Mouse (Mus musculus) cerebellum, postnatal 36 days (tissue): ENCODE measurements around the gene Flt3.
A peak's percentile ranks its signal among the peaks of the same experiment; 100 is the strongest.

Experiments
- DNase-seq, 2 experiments: peaks; one replicate each; pipeline ENCODE4 v3.0.0; 2021 to 2022; ENCODE audit warnings: mixed read lengths in 2 of 2

Gene Flt3

DNA sequence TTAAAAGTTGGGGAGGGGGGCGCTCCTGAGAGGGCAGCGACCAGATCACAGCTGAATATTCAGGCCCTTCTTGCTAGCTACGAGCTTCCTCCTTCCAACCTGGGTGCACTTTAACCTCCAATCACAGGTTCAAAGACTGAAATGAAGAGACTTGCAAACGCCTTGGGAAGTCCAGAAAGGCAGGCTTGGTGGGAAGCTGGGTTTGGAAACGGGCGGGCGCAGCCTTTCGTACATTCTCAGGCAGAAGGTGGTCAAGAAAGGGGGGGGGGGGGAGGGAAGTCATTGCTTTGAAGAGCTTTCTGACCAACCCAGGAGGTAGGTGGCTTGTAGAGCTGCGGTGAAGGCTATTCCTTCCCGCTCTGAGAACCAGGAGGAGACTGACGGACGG is 92.9 kb downstream of the Flt3 start:
- no peak for DNase-seq

DNA sequence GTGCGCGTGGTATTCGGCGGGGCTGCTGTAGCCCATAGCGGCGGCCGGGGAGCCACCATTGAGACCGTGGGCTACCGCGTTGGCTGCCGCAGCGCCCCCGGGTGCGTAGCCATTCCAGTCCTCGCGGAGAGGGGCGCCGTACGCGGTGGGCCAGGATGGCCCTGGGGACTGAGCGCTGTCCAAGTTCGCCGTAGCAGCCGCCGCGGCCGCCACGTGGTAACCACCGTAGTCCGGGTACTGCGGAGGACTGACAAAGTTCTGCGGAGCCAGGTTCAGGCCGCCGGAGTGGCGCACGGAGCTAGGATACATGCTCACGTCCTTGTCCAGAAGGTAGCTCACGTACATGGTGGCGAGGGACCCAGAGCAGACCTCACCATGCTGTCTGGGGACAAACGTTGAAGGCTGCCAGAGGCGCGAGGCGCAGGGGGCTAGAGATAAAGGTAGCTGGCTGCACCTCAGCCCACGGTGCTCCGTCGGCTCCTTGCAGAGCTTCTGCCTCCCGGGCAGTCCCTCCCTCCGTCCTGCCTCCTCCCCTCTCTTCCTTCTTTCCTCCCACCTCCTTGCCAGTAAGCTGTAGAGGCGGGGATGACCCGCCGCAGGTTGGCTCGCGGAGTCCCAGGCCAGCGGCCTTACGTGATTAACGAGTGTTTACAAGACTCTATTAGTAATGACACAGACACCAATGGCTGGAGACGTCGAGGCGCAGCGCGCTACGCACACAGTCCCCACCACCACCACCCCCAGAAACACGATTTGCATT is 93.5 kb downstream of the Flt3 start, which contains the start of gene Cdx2:
TSS of gene Cdx2 (minus strand) at position 633 of the 760 bp plus-strand sequence.
- no peak for DNase-seq

DNA sequence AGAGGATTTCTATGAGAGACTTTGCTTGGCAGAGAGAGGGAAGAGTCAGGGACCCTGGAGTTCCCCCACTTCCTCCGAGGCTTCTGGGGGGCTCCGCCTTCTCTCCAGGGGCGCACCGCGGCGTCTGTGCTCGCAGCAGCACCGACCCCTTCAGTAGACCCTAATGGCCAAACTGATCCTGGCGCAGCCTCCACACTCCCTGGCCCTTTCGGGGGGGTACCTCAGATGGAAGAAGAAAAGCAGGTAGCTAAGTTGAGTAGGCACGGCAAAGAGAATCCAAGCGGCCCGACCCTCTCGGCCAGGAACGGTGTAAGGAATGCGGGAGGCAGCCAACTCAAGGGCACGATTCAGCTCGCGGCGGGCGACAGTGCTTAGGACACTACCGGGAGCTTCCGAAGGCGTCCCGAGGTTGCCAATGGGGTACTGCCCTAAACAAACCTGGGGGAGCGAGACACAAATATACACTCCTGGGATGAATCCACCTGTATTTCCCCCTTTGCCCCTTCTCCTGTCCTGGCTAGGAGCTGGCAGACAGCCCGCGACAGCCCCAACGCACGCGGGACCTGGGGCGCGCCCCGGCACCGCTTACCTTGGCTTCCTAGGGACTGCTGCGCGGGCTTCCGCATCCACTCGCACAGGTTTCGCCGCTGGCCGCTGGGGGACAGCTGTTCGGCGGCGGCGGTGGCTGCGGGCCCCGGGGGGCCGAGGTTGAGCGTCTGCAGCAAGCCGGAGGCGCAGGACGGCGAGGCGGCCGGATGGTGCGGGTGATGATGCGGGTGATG is 94.2 kb downstream of the Flt3 start:
- no peak for DNase-seq

DNA sequence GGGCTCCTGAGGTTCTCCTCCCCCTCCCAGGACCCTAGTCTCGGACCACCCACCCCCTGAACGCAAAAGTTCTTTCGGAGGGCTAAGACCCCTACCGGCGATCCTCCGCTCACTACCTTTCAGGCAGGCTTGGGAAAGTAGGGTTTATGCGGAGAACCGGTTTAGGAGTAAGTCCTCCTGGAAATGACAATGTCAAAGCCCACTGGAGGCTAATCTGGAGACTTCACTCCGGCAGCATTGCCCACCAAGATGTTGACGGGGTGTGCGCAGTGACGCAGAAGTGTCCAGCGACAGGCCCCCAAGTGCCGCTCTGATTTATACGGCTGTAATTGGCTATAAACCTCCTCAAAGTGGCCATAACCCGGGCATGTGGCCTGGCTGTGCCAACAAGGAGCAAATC is 95.1 kb downstream of the Flt3 start:
- no peak for DNase-seq

DNA sequence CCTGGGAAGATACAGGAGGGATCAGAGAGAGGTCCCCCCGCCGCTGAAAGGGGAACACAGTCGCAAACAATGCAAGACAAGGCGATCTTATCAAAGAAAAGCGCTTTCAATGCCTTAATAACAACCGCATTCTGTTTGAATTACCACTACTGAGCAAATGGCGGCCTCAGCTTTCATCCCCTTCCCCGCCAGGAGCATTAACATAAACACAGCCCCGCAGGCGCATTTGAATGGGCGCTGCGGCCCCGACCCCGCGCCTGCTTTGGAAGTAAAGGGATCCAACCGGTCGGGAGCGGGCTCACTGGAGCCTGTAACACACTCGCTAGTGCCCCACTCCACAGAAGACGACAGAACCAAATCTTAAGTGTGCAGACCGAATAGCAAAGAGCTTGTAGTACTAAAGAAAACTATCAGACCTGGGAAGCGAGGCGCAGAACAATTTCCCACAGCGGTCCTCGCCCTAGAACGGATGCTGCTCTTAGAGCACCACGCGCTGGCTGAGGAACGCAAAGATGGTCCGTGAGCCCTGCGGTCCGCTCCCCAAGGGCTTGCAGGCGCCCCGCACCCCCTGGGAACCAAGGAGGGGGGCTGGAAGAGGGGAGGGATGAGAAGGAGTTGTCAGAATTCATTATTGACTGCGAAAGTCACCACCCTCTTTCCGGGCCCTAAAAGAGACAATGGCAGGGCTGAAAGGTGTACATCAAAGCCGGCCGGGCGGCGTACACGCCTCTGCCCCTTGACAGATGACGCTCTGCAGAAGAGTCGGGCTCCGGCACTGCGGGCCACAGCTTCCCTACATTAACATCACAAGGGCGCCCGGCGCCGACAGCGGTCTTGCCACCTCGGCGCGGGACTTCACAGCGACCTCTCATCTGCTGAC is 95.8 kb downstream of the Flt3 start:
- no peak for DNase-seq

DNA sequence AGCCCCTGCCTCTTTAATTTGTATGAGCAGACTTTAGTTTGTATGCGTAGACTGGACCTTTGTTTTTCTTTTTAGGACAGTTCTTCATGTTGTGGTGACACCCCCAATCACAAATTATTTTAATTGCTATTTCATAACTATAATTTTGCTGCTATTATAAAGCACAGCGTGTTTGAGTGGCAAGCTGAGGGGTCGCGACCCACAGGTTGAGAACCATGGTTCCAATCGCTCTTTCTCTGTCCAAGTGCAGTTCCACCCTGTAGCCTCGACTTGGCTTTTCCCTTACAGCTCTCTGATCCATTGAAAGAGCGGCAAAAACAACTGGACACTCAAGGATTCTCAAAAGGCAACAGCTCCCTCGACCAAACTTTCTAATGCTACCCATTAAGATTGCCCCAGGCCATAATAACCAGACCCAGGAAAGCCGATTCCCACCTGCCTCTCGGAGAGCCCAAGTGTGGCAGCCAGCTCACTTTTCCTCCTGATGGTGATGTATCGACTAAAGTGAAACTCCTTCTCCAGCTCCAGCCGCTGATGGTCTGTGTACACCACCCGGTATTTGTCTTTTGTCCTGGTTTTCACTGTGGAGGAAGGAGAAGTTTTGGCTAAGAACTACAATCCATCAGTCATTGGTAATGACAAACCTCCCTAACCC is 97.4 kb downstream of the Flt3 start:
- DNase-seq: no peak

DNA sequence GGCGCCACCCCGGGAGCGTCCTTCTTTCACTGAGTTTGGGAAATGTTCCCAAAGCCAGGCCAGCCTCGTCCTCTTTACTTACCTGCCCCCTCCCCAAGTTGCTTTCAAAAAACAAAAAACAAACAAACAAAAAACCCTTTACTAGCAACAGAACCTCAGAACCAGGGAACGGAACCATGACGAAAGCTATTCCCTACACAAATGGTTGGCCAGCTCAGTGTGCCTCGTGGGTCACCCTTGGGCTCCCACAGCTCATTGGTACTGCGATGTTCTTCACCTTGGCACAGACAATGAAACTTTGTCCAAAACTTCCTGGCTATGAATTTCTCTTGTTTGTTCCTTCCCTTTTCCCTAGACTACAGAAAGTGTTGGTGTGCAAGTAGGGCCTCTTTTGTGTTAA is 98.1 kb downstream of the Flt3 start:
- no peak for DNase-seq

DNA sequence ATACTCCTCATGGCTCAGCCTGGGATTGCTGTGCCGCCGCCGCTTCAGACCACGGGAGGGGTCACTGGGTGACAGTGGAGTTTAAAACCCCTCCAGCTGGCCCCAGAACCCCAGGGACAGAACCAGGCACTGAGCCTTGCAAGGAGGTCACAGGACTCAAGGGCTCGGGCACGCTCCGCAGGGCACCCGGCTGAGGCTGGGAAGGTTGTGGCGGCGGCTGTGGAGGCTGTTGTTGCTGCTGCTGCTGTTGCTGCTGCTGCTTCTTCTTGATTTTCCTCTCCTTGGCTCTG is 98.6 kb downstream of the Flt3 start:
- DNase-seq: no peak

DNA sequence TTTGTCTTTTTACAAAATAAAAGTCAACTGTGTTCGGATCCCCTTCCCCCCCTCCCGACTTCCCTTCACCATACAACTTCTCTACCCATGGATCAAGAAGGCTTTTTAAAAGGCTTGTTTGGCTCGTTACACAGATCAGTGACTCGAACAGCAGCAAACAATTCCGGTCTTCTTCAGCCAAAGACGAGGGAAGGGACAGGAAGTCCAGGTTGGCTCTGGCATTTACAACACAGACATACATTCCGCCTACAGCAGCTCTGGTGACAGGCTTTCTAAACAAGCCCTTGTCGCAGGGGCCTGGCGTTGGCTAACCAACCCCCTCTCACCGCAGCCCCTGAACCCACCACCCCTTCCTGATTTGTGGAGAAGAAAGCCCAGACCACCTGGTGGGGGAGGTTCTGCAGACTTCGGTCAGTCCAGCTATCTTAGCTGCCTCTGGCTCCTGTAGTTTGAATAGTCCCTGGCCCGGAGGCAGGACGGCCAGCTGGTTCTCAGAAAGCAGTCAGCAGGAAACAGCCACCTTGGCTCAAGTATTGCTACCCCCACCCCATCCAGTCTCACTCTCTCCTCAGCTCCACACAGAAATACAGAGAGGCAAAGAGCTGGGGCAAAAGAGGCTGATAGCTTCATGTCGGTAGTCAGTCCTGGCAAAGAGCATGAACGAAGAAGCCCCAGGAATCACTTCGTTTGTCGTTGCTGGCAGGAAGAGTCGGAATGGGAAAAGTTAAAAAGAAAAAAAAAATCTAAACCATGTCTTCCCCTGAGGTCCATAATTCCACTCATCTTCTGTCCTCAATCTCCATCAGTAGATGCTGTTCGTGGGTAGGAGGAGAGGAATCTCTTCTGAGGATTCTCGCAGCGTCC is 99.1 kb downstream of the Flt3 start:
- no peak for DNase-seq

DNA sequence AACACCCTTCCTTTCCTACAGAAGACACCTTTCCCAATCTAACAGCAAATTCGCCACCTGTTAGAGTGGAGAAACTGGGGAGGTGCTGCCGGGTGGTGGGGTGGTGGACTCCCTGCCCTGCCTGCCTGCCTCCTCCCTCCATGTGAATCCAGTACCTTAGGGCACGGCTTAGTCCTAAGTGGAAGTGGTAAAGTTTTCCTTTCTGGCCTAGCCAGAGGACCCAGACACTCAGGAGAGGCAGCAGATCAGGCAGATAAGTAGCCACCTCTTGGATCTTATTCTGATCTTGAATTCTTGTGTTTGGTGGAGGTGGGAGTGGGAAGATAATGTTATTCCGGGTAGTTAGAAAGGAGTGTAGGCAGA is 100.3 kb downstream of the Flt3 start:
- DNase-seq: no peak

DNA sequence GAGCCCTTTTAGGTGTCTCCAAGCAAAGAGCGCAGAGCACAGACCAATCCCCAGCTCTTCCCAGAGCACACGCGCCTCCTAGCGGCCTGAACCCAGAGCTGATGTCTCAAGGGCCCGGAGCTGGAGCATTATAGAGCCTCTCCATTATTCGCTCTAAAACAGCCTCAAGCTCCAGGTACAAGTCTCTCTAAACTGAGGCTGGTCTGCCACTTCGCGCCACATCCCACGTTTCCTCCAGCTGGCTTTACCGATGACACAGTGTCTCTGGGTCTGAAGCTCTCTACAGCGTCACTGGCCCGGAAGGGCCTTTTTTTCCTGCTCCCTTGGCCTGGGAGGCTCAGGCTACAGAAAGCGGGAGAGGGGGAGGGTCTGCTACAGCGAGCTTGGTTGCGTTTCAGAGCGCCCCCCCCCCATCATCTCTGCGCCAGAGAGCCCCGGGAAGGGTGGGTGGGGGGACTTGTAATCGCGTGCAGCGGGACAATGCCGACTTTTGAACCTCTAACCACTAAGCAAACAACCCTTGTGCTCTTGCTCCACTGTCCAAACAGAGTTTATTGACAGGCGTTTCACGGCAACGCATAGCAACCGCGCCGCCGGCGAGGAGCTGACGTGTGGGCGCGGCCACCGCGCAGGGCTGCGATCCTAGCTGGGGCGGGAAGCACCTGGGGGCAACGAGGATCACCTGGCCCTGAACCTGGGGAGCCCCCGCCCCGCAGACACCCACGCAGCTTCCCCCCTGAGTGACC is 100.9 kb downstream of the Flt3 start:
- peak; percentile 31 for DNase-seq

DNA sequence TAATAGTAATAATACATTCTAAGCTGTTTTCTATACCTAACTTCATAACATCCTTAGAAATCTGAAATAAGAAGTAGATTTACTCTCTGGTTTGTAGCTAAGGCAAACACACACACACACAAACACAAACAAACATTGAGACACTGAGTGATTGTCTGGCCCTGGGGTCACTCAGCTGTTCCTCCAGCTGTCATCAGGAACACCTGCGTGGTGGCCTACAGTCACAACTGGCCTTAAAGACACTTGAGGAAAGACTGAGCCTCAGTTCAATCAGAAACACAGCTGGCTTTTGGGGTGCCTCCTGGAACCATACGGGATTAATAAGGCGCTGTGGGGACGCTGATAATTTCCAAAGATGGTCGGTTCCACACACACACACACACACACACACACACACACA is 103.0 kb downstream of the Flt3 start:
- DNase-seq: no peak

DNA sequence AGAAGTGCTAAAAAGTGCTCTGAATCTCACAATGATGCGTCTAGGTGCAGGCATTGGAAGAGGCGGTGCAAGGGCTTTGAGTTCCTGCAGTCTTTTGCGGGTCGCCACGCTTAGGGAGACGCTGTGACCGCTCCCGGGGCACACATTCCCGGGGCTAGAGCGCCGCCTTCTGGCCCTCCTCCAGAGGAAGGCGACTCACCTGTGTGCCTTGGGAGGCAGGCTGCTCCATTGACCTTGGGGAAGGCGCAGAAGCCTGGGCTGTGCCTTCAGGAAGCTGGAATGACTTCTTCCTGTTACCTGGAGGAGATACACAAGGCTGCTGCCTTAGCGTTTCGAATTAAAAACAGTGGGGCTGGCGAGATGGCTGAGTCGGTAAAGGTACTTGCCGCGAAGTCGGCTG is 106.2 kb downstream of the Flt3 start:
- peak; percentile 23 to 39 for DNase-seq

DNA sequence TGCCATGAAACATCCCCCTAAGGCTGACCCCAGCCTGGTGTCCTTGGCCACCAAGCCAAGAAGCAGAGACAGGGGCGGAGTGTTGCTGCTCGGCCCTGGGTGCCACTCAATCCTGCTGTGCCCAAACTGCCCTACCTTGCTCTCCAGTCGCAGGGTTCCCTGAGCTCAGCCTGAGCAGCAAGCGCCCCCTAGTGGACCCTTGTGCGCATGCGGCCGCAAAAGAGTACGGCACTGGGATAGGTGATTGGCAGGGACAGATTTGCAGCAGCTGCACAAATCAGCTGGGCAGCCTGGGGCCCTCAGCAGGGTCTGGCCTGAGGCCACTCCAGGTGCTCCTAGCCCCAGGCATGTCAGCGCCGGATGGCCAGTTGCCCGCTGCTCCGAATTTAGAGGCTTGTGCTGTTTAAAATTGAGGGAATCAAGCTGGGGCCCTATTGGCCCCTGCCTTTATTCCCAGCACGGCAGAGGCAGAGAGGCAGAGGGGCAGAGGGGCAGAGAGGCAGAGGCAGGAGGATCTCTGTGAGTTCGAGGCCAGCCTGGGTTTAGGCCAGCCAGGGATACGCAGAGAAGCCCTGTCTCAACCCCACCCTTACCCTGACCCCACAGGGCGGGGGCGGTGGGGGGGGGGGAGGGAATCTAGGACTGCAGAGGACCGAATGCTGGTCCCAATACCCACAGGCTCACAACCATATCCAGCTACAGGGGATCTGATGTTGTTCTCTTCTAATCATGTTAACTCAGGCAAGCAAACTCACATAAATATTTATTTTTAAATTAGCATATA is 107.0 kb downstream of the Flt3 start:
- peak; percentile 52 to 57 for DNase-seq

DNA sequence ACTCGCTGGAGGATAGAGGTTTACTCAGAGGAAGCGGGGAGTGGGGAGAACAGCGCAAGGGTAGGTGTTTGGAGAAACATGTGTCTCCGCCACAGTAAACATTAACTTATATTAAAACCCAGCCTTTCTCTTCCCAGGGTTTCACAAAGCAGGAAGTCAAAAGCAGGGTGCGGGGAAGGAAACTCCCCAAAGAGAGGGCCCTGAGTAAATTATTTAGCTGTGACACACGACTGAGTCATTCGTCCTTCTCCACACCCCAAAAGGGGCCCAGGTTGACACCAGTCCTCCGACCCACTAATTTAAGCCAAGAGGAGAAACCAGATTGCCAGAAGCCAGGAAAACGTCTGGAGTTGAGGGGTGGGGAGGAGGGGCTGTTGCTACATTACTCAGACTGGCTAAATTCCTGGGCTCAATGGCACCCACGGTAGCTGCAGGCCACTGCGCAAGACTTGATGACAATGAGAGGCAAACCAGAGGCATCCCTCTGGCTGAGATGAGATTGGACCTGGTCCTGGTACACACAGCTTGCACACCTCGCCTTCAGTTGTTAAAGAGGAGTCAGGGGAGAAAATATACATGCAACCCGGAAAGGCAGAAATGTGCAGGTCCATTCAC is 107.7 kb downstream of the Flt3 start:
- DNase-seq: no peak

DNA sequence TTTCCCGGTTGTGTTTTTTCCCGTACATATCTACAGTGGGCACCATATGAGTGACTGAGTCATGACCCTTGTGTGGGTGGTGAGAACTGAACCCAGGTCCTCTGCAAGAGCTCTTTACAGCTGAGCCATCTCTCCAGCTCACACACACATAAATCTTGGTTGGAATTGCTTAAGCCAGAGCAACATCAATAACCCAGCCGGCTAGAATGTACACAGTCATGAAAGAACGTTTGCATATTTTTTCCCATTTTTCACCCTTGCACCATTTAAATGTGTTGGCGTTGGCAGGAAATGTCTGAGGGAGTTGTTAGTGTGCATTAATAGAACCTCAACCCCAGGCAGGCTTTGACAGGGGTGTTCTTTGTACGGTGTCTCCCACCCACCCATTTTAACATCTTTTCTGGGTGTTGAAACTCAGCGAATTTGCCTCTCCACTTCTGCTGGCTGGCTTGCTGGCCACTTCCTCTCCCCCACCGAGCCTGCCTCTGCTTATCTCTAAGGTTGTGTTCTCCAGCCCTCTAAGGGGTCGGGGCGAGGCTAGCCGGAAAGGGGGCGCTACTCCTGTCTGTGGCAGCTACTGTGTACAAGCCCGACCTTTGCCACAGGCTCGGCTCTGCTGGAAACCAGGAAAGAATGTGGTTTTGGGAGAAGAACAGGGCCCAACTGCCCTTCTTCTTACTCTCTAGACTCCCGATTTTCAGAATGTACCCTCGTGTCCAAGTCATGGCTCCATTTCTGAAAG is 108.4 kb downstream of the Flt3 start:
- no peak for DNase-seq

DNA sequence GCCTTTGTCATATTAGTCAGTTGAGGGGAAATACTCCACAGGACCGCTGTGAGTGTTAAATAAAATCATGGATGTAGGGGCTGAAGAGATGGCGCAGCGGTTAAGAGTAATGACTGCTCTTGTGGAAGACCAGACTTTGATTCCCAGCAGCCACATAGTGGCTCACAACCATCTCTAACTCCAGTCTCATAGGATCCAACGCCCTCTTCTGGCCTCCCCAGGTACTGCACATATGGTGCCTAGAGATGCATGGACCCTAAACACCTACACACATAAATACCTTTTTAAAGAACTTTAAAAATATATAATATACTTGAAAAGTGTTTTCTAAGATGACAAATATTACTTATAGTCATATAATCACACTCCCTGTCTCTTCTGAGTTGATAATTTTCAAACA is 115.9 kb downstream of the Flt3 start:
- no peak for DNase-seq
